Mouse (Mus musculus): Measurements from ENCODE around the gene Sugct. TPM values are rescaled to one million over a fixed set of nuclear protein-coding genes. Genes with fewer than 3 reads are reported as not detected.

Sugct gene
- total RNA-seq, 1 experiment, result 0.80 TPM

GRCm38 (mm10) chr13:17086146-17086545 is 609.2 kb downstream of the Sugct start:
- in situ Hi-C loops (cut with MboI; ENCODE audit: low sequenced_read_pairs in 2 of 2, unreplicated experiment in 2 of 2), result no loop called here
- Histone ChIP-seq H3K9ac (ENCODE audit: insufficient read depth, low read depth, low read length, poor library complexity, severe bottlenecking) (no peak overlapping the region), H3K9me3 (ENCODE audit: control insufficient read depth, insufficient read depth, low read depth, low read length) (no peaks in the 10 kb centered on the region), H3K4me1 (ENCODE audit: control insufficient read depth in 2 of 2, insufficient read depth in 2 of 2, low read length in 2 of 2, poor library complexity in 1 of 2) (no peaks in the 10 kb centered on the region), H3K36me3 (ENCODE audit: control insufficient read depth, insufficient read depth, low read length, poor library complexity, severe bottlenecking) (no peaks in the 10 kb centered on the region), H3K27ac (ENCODE audit: insufficient read depth, low read depth, low read length, poor library complexity, severe bottlenecking) (no peak overlapping the region), H3K4me3 (ENCODE audit: insufficient read depth in 1 of 2, low read depth in 1 of 2, low read length in 2 of 2, poor library complexity in 1 of 2, severe bottlenecking in 1 of 2) (no peak overlapping the region)
- DNase-seq (ENCODE audit: low read depth, low spot score), result no peak
- TF ChIP-seq HCFC1 (IDR thresholded peaks at IDR 0.05; ENCODE audit: borderline replicate concordance, insufficient read depth, low read length) (no peak), CHD2 (IDR thresholded peaks at IDR 0.05; ENCODE audit: low read depth, low read length) (no peak), ZC3H11A (IDR thresholded peaks at IDR 0.05; ENCODE audit: borderline replicate concordance, low read depth, low read length) (no peak), ZNF384 (IDR thresholded peaks at IDR 0.05; ENCODE audit: low read depth, low read length) (no peak), MAFK (IDR thresholded peaks at IDR 0.05; ENCODE audit: insufficient read depth, low read depth, low read length) (no peak)

- no peaks in the 10 kb centered on the region for H3K4me1 ChIP-seq (ENCODE audit: control insufficient read depth in 2 of 2, insufficient read depth in 2 of 2, low read length in 2 of 2, poor library complexity in 1 of 2)
- no peak overlapping the region for H3K4me3 ChIP-seq (ENCODE audit: insufficient read depth in 1 of 2, low read depth in 1 of 2, low read length in 2 of 2, poor library complexity in 1 of 2, severe bottlenecking in 1 of 2)
- no peak overlapping the region for H3K9ac ChIP-seq (ENCODE audit: insufficient read depth, low read depth, low read length, poor library complexity, severe bottlenecking)
- no peaks in the 10 kb centered on the region for H3K9me3 ChIP-seq (ENCODE audit: control insufficient read depth, insufficient read depth, low read depth, low read length)
- TF ChIP-seq ZC3H11A (IDR thresholded peaks at IDR 0.05; ENCODE audit: borderline replicate concordance, low read depth, low read length), result no peak
- TF ChIP-seq ZNF384 (IDR thresholded peaks at IDR 0.05; ENCODE audit: low read depth, low read length), result no peak
- TF ChIP-seq HCFC1 (IDR thresholded peaks at IDR 0.05; ENCODE audit: borderline replicate concordance, insufficient read depth, low read length), result no peak
- no peak for DNase-seq (ENCODE audit: low read depth, low spot score)
- H3K36me3 ChIP-seq (ENCODE audit: control insufficient read depth, insufficient read depth, low read length, poor library complexity, severe bottlenecking), result no peaks in the 10 kb centered on the region
- in situ Hi-C loops (cut with MboI; ENCODE audit: low sequenced_read_pairs in 2 of 2, unreplicated experiment in 2 of 2), result no loop called here
- no peak overlapping the region for H3K27ac ChIP-seq (ENCODE audit: insufficient read depth, low read depth, low read length, poor library complexity, severe bottlenecking)
These were observed 610.2 kb downstream of the Sugct start for GRCm38 (mm10) chr13:17084946-17085852.

GRCm38 (mm10) chr13:17081618-17082017 is 613.7 kb downstream of the Sugct start:
- Histone ChIP-seq H3K4me1 (ENCODE audit: control insufficient read depth in 2 of 2, insufficient read depth in 2 of 2, low read length in 2 of 2, poor library complexity in 1 of 2) (no peaks in the 10 kb centered on the region), H3K9ac (ENCODE audit: insufficient read depth, low read depth, low read length, poor library complexity, severe bottlenecking) (no peak overlapping the region), H3K9me3 (ENCODE audit: control insufficient read depth, insufficient read depth, low read depth, low read length) (no peaks in the 10 kb centered on the region), H3K36me3 (ENCODE audit: control insufficient read depth, insufficient read depth, low read length, poor library complexity, severe bottlenecking) (no peaks in the 10 kb centered on the region), H3K27ac (ENCODE audit: insufficient read depth, low read depth, low read length, poor library complexity, severe bottlenecking) (no peak overlapping the region), H3K4me3 (ENCODE audit: insufficient read depth in 1 of 2, low read depth in 1 of 2, low read length in 2 of 2, poor library complexity in 1 of 2, severe bottlenecking in 1 of 2) (no peak overlapping the region)
- in situ Hi-C loops (cut with MboI; ENCODE audit: low sequenced_read_pairs in 2 of 2, unreplicated experiment in 2 of 2), result no loop called here
- TF ChIP-seq ZC3H11A (IDR thresholded peaks at IDR 0.05; ENCODE audit: borderline replicate concordance, low read depth, low read length) (no peak), MAFK (IDR thresholded peaks at IDR 0.05; ENCODE audit: insufficient read depth, low read depth, low read length) (no peak), HCFC1 (IDR thresholded peaks at IDR 0.05; ENCODE audit: borderline replicate concordance, insufficient read depth, low read length) (no peak), CHD2 (IDR thresholded peaks at IDR 0.05; ENCODE audit: low read depth, low read length) (no peak), ZNF384 (IDR thresholded peaks at IDR 0.05; ENCODE audit: low read depth, low read length) (no peak)
- no peak for DNase-seq (ENCODE audit: low read depth, low spot score)

- H3K9ac ChIP-seq (ENCODE audit: insufficient read depth, low read depth, low read length, poor library complexity, severe bottlenecking), result no peak overlapping the region
- H3K4me1 ChIP-seq (ENCODE audit: control insufficient read depth in 2 of 2, insufficient read depth in 2 of 2, low read length in 2 of 2, poor library complexity in 1 of 2), result peaks cover 0 to 2% of the 10 kb centered on the region in 2 experiments; a peak in 1 of 4 replicates
- in situ Hi-C loops (cut with MboI; ENCODE audit: low sequenced_read_pairs in 2 of 2, unreplicated experiment in 2 of 2), result no loop called here
- no peaks in the 10 kb centered on the region for H3K9me3 ChIP-seq (ENCODE audit: control insufficient read depth, insufficient read depth, low read depth, low read length)
- TF ChIP-seq ZC3H11A (IDR thresholded peaks at IDR 0.05; ENCODE audit: borderline replicate concordance, low read depth, low read length) (no peak), HCFC1 (IDR thresholded peaks at IDR 0.05; ENCODE audit: borderline replicate concordance, insufficient read depth, low read length) (no peak), ZNF384 (IDR thresholded peaks at IDR 0.05; ENCODE audit: low read depth, low read length) (no peak), CHD2 (IDR thresholded peaks at IDR 0.05; ENCODE audit: low read depth, low read length) (no peak), MAFK (IDR thresholded peaks at IDR 0.05; ENCODE audit: insufficient read depth, low read depth, low read length) (no peak)
- no peaks in the 10 kb centered on the region for H3K36me3 ChIP-seq (ENCODE audit: control insufficient read depth, insufficient read depth, low read length, poor library complexity, severe bottlenecking)
- peak; percentile 26 for DNase-seq (ENCODE audit: low read depth, low spot score)
- H3K4me3 ChIP-seq (ENCODE audit: insufficient read depth in 1 of 2, low read depth in 1 of 2, low read length in 2 of 2, poor library complexity in 1 of 2, severe bottlenecking in 1 of 2), result no peak overlapping the region
- no peak overlapping the region for H3K27ac ChIP-seq (ENCODE audit: insufficient read depth, low read depth, low read length, poor library complexity, severe bottlenecking)
These were observed 629.8 kb downstream of the Sugct start for GRCm38 (mm10) chr13:17065552-17065951.
